Mouse (Mus musculus) C2C12 (cell line): ENCODE data around the gene Tex101.

Experiments
- CTCF ChIP-seq: IDR thresholded peaks from one replicate; pipeline ENCODE4 v1.5.1; 2011; ENCODE audit not compliant: control insufficient read depth, insufficient read depth, insufficient read length
- MAX ChIP-seq: IDR thresholded peaks from one replicate; pipeline ENCODE4 v1.6.1; 2011; ENCODE audit warnings: mild to moderate bottlenecking, control low read depth

- TF ChIP-seq MAX (no peak), CTCF (no peak)
These were observed 55.3 kb downstream of the Tex101 start for GRCm38 (mm10) chr7:24621193-24621592.
